Mouse (Mus musculus) erythroblast, embryonic 14.5 days (primary cell): ENCODE data around the gene Atxn7l3.

Experiments used
- GATA1 ChIP-seq: IDR thresholded peaks from 2 replicates; pipeline ENCODE4 v1.6.1; 2012; ENCODE audit warnings: low read length, inconsistent platforms, mixed read lengths
- TAL1 ChIP-seq: IDR thresholded peaks from 3 replicates; pipeline ENCODE4 v1.6.1; 2012; ENCODE audit warnings: low read length, inconsistent platforms, mixed read lengths

DNA sequence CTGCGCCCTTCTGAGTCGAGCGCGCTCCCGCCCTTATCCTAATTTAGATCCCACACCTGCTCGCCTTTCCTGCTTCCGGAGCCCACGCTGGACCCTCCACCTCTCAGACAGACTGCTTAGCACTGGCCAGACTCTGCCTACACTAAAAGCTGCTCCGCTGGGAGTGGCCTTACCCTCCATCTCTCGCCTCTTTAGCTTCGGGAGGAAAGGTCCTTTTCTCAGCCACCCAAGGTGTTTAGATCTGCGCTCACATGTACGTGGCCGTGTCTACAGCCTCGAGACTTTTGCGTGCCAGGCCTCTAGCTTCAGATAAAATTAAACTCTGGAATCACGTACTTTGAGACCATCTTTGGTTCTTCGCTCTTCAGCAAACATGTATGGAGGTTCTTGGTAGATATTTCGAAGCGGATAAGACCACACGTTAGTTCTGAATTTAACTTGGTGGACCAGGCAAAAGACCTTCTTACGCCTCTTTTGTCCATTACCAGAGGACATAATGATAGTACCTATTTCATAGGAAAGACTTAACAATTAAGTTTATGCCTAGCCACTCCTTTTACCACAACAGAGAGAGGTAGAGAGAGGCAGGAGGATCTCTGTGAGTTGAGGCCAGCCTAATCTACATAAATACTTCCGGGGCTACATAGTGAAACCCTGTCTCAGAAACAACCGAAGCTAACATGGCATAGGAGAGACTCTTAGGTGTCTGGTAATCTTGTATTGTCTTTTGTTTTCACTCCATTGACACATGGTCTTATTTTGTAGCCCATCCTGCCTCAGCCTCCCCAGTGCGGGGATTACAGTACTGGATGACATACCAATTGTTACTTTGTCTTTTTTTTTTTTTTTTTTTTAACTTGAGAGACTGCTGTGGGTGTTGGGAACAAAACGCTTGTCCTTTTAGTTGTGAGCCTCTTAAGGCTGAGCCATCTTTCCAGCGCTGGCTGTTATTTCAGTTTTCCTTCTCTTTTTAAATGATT is 1.4 kb upstream of the Atxn7l3 start:
- no peak for TF ChIP-seq GATA1
- no peak for TF ChIP-seq TAL1
